Mouse (Mus musculus): Measurements from ENCODE around the gene Gm14137.

Gene Gm14137

DNA sequence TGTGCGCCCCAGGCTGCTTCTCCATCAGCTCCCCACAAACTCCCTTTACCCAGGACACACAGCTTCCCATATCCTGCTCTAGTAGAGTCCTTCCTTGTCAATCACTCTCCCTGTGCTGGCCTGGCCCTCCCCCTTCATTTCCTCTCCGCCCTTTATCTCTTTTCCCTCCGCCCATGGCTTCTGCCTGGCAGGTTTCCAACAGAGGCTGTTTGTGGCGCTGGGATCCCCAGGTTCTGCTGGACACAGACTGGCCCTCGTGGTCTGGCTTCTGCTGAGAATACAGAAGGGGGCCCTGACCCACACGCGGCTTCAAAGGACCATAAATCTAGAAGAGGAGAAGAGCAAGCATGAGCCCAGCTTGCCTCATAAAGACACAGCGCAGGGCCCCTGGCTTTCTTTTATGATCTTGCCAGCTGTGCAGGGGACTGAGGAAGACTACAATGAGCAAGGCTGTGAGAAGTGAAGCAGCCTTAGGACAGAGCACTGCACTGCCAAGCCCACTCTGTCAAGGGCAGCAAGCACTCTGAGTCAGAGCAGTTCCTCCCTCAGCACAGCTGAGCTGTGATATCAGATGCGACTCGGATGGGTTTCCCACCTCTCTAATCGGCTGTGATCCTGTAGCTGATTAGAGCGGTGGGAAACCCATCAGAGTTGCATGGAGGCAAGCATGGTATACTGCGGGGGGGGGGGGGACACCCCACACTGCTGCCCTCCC lies 1.3 kb upstream of the Gm14137 start:
- peak; percentile 58 for DNase-seq

DNA sequence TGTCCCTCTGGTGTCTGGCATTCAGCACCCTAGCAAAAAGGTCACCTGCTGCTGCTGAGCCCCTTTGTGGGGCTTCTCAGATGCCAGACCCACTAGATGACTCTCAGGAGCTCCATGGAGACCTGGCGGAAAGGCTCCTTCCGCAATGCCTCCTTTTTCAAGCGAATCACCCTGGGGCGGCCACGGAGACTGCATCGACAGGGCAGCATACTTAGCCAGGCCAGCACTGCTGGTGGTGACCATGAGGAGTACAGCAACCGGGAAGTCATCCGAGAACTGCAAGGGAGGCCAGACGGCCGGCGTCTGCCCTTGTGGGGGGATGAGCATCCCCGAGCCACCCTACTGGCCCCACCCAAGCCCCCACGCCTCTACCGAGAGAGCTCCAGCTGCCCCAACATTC lies 557 bp downstream of the Gm14137 start:
- DNase-seq: no peak

DNA sequence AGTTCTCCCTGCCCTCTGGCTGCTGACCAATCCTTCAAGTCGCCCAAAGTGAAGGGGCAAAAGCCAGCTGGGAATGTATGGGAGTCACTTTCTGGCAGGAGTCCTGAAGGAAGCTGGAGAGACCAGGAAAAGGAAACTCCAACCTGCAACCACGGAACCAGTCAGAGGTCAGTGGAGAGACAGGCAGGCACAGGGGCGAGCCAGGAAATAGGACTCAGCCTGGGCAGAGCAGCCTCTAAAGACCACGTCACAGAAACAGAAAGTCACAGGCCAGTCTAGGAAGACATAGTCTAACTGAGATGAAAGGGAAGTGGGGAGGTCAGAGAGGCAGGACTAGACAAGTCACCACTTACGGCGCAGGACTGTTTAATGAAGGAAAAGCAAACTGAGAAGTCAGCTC lies 1.3 kb downstream of the Gm14137 start:
- DNase-seq: peak; percentile 29

DNA sequence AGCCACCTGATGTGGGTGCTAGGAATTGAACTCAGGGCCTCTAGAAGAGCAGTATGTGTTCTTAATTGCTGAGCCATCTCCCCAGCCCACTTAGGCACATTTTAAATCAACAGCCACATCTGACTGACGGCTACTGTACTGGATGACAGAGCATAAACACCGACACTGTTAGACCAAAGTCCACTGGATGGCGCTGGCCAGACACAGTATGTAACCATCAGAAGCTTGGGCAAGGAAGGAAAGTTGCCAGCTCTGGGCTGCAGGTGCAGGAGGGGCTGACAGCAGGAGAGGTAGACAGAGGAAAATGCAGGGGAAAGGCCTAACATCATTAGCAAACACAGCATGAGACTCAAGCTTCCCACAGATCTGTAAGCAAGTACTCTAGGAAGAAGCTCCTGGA lies 2.5 kb downstream of the Gm14137 start:
- peak; percentile 27 for DNase-seq

DNA sequence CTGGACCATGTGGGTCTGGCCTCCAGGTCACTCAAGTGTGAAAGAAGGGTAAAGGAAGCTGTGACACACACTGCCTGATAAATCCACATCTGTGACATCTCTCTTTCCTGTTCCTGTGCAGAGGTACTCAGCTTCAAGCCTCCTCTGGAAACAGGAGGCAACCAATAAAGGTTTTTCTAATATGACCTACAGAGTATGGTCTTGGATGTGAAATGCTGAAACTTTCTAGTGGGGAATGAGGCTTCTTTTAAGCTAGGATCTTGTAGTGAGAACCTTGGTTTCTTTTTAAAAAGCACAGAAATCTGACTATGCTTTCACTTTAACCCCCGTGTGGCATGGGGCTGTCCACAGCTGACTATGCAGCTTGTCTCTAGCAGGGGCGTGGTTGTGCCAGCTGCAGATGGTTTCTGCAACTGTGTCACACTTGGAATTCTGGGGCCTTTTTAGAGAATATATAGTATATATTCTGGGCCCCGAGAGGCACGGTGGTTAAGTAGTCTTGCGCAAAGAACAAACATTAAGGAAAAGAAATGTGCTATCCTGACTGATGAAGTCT lies 3.2 kb downstream of the Gm14137 start:
- no peak for DNase-seq

DNA sequence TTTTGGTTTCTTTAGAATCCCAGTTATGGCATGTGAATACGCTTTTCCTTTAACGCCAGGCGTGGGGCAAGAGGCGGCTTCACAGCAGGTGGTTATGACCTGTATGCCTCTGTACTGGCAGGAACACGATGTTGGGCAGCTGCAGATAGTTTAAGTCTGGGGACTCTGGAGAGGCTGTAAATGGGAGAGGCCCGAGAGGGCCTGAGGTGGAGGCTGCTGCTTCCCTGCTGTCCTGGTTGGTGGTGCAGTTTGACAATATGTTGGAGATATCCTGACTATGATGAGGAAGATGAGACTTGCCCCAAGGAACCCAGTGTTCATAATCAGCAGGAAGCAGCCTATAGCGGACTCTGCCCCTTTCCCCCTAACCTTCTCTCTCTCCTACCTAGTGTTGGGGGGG lies 8.6 kb downstream of the Gm14137 start:
- no peak for DNase-seq

DNA sequence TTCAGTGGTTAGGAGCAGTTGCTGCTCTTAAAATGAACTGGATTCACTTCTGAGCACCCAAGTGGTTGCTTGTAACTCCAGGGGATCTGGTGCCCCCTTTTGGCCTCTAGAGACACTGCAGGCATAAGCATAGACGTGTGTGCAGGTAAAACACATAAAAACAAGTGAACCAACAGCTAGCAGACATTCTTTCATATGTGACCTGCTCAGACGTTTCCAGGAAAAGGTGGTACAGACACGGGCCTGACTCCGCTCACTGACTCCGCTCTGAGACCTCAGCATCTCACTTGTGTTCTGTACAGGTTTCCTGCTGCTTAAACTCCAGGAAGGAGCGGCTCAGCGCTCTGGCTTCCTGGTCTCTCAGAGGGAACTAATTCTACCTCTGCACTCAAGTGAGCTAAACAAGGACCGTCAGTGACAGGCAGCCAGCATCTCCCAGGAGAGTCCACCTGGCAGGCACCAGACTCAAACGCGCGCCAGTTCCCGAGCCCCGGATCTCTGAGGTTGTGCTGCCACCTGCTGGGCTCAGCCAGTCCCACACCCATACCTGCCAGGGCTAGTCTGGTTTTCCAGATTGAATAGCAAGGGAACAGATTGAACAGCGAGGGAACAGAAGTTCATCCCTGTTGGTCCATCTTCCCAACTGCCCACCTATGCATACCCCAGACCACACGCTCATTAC lies 14.9 kb downstream of the Gm14137 start:
- DNase-seq: peak; percentile 68

DNA sequence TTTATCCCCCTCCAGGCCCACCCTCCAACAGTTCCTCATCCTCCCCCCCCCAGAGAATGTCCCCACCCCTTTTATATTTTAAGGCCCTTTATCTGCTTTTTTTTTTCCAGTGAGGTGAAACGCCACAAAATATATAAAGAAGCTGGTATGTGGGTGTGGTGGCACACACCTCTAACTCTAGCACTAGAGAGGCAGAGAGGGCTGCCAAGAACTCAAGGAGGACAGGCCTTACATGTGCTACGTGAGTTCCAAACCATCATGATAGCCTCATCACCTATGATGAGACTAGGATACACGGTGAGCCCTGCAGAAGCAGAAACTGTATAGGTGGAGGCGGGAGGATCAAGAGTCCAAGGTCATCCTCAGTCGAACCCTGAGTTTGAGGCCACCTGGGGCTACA lies 16.7 kb downstream of the Gm14137 start:
- no peak for DNase-seq

DNA sequence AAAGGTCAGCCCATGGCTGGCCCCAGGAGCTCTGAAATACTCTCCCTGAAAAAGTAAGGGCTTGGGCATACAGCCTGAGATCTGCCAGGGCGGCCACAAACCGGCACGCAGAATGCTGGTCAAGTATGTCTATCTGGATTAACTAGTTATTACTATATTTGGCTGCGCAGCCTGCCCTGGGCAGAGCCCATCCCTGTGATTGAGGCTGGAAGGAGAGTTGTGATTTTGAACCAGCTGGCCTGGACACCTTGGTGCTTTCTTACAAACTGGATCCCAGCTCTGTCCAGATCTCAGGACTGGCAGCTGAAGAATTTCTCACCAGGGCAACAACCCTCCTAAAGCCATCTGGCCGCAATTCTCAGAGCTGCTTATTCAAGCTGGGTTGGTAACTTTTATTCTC lies 19.8 kb downstream of the Gm14137 start:
- no peak for DNase-seq

DNA sequence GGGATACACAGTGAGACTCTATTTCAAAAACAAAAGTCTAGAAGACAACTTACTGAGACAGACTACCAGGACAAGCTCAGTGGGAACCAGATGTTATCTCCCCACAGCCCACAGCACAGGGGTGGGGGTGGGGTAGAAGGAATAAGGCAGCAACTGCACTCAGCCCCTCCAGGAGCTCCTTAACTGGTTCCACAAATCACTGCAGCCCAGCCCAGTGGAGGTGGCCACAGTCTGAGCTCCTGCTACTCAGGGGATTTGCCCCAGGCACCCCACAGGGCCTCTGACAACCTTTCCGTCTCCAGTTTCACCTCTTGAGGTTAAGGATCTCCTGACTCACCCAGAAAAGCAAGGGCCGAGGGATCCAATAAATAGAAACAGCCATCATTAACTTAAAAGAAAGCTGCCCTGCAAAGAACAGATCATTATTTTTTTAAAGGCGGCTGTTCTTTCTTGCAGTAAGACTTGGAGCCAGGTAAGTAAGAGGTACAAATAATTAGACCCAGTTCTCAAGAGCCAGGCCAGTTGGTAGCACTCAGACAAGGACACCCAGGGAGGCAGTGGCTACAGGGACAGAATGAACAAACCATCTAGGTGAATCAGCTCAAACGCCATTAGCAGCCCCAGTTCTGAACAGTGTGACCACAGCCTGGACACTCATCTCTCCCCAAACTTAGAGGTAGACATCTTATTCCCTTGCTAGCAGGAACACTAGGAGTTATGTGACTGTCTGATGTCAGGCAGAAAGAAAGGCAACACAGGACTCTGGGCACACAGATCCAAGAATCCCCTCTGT lies 22.2 kb downstream of the Gm14137 start:
- DNase-seq: no peak

DNA sequence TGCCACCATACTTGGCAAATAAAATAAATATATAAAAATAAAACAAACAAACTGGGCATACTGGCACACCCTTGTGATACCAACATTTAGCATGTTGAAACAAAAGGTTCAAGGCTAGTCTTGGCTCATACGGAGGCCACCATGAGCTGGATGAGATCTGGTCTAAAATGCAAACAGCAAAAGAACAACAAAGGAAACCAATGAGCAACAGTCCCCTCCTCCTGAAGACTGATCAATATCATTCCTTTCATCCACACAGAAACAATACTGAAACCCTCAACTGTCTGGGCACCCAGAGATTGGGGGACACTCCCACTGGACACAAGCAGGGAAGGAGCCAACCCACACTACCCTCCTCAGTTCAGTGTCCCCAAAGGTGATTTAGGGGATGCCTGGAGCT lies 23.2 kb downstream of the Gm14137 start:
- no peak for DNase-seq

DNA sequence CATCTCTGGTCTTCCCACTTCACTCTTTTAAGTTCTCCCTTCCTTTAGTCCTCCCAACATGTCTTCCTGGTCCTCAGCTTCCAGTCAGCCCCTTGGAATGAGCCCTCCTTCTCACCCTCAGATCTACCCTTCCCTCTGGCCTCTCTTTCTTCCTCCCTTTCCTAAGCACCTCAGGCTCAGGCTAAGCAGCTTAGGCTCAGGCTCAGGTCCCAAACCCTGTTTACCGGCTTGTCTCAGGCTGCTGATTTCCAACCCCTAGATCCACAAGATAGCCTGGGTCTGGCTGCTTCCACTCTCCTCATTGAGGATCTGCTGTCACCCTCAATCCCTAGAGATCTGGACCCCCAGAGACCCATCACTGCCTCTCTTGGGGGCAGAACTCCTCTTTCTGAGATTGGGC lies 23.7 kb downstream of the Gm14137 start:
- DNase-seq: no peak

DNA sequence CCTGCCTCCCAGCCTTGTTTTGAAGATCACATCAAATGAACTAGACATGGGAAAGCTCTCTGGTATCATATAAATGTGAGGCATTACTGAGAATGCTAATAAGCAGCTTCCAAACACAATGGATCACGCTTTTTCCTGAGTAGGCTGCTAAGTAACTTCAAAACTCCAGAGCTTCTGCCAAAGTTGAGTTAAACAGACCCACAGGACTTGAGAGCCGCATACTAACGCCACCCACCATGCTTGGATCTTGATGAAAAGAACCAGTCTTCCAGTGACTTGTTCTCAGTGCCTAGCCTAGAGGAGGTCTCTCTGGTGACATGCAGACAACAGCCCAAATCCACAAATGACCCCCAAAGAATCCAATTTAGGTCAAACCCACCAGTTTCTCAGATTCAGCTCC lies 24.6 kb downstream of the Gm14137 start:
- no peak for DNase-seq

DNA sequence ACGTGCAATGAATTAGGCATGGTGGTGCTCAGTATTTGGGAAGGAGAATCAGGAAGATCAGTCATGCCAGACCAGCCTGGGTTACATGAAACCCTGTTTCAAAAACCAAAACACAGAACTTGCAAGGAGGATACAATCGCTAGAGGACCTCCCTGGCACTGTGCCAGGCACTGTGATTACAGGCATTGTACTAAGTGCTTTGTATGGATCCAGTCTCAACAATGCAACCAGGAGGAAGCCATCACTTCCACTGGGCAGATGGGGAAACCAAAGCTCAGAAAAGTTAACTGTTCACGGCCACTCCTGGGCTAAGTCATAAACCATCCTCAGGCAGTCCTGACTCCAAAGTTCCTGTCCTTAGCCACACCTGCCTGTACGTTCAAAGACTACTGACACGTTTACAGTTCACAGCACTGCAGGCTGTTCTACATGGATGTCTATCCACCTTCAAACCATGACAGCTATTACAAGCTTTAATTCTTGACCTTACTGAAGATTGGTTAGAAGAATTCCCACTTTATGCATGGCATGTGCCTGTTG lies 28.7 kb downstream of the Gm14137 start:
- DNase-seq: no peak

DNA sequence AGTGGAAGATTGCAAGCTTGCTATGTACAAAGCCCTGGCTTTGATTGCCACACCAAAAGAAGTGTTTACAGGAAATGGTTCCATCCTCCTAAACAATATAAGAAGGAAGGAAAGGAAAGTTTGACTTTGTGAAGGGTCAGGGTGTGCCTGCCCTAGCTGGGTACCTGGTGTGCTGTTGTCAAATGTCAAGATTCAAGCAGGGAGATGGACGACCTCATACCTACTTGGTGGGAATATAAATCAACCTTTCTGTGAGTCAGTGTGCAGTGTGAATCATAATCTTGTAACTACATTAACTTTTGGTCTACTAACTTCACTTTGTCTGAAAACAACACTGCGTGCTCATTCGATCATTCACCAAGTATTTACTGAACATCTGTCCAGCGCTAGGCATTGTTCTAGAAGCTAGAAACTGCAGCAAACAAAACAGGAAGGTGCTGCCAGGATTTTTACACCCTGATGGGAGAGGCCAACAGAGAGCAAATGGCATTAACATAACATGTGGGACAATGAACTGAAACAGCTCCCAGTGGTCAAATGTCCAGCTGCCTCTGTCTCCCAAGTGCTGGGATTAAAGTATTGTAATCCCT lies 29.7 kb downstream of the Gm14137 start:
- DNase-seq: no peak

DNA sequence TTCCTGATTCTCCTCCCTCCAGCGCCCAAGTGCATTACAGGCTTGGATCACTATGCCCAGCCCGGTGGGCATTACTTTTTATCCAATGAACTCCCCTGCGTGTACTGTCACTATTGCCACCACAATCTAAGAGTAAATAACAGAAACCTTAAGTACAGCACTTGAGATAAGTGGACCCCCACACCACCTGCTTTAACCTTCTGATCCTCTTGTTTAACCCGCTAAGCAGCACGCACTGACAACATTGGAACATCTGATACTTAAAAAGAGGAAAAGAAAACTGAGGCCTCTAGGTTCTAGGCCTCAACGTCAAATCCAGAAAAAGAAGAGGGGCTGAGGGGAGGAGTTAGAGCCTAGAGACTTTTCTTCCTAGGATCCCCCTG lies 33.6 kb downstream of the Gm14137 start:
- peak; percentile 15 for DNase-seq

DNA sequence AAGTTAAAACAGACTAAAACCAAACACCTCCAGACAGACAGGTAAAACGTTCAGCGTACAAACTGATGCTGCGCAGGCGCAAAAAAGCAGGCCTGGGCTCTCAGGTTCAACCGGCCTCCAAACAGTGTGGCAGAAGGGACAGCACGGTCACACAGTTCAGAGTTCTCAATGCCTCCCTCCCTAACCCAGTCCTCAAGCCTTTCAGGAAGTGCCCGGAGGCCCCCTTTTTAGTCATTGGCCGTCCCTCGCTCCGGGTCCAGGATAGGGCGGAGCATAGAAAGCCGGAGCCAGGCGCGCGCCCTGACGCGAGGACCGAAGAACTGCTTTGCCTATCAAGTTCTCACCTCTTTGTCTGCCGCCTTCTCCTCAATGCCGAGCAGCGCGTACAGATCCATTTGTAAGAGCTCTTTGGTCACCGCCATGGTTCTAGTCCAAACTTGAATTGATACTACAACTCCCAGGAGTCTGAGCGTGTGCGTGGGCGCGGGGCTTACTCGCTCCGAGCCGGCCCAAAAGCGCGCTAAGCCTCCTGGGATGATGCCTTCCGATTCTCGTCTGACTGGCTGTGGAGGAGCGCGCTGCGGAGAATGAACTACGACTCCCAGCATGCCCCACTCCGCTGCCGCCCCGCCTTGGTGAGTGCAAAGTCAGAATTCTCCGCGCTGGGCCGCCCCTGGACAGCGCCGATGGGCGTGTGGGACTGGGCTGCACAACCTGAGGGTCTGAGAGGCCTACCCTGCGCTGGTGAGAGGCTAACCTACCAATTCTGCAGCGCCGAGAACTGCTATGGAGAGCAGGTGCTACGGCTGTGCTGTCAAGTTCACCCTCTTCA lies 34.3 kb downstream of the Gm14137 start, which contains the start of the genes Zfyve19 and Dnajc17:
Zfyve19 (plus strand) TSS at position 274 of the 832 bp plus-strand sequence.
Dnajc17 (minus strand) TSS at position 452 of the 832 bp plus-strand sequence.
- peak; percentile 96 for DNase-seq

DNA sequence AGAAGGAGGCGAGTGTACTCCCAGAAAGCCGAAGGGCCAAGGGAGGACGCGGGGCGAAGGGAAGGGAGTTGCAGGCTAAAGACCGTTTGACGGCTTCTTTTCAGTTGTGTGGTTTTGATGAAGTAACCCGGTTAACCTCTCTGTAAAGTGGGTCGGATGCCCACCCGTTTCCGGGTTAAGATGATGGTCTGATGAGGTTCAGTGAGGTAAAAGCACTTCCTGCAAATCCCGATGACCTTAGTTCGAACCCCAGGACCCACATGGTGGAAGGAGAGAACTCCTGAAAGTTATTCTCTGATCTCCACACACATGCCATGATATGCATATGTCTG lies 34.8 kb downstream of the Gm14137 start:
- no peak for DNase-seq

Data from kidney, adult 11 months (tissue).